Mouse (Mus musculus): Measurements from ENCODE around the gene Hoxa9.

Hoxa9 gene

DNA sequence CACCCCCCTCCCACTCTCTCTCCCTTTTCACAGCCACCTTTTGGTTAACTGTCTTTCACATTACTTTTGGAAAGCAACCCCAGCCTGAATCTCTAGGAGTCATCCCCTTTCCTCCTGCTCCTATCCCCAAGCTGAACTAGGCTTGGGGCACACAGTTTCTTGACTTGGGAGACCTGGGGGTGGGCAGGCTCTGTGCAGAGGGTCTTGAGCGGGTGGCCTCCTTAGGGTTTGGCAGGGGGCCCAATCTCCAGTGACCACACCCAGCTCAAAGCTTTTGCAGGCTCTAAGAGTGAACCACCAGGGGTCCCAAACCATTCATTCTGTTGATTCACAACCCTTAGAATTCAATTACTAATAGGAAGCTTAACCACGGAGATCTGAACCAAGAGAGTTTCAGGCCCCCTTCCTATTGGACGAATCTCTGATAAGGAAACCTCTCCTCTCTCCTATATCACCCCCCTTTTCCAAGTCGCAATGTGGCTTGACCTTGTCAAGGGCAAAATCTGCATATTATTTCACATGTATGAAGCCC is 12.0 kb upstream of the Hoxa9 start:
- peak; percentile 83 for DNase-seq

- peak; percentile 89 for DNase-seq
Observed at GRCm38 (mm10) chr6:52241001-52241621, 10.2 kb upstream of the Hoxa9 start.

DNA sequence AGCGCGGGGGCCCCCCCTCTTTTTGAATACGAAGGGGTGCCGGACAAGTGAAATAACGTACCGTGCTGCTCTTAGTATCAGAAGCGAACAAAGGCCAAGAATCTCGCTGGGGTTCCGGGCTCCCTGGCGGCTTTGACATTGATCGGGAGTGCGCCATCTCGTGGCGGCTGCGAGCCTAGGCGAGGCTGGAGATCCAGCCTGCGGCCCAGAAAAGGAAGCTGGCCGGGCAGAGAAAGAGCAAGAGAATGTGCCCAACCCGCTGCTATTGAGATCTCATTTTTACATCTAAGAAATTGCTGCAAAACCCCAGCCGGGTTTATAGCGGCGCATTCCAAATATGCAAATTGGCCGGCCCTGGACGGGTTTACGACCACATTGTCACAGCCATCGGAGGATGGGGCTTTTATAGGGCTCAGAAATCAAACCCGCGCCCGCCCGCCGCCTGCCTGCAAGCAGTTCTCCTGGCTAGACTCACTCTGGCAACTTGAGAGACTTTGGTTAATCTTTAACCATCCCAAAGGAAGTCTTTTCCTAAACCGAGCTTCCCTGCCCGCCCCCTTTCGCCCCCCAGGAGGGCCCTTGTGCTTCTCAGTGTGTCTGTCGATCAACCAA is 9.6 kb upstream of the Hoxa9 start, which contains the start of gene Hoxa10:
TSS of gene Hoxa10 (minus strand) at position 466 of the 612 bp plus-strand sequence.
- peak; percentile 95 for DNase-seq

DNA sequence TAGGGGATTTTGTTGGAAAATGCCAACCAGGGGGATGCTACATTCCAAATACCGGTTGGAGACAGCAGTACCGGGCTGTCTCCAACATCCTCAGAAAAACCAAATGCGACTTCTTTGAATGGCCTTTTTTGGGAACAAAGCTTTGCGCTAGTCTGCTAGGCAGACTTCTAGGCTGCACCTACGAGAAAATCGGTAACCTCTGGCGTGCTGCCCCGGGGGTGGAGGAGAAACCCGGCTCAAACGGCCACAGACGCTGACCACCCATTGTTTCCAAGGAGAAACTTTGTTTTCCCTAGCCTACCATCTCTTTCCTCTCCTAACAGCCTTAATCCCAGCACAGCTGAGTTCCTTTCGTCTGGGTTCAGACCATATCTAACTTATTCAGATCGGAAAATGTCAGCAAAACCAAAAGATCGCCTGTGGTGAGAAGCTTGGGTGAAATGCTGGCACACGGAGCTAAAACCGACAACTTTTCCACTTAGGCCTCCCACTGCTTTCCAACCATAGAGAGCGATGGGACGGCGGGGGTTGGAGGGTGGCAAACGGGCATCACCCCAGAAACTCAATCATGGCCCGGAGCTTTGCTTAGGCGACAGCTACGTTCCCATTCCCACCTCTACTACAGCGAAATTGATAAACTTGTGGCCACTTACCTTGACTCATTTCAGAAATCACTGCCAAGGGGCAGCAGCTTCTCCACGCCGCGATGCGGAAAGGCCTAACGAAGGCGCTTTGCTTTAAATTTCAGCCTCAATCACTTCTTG is 8.9 kb upstream of the Hoxa9 start:
- peak; percentile 69 for DNase-seq

- peak; percentile 36 for DNase-seq
Observed at GRCm38 (mm10) chr6:52238976-52239375, 8.1 kb upstream of the Hoxa9 start.

DNA sequence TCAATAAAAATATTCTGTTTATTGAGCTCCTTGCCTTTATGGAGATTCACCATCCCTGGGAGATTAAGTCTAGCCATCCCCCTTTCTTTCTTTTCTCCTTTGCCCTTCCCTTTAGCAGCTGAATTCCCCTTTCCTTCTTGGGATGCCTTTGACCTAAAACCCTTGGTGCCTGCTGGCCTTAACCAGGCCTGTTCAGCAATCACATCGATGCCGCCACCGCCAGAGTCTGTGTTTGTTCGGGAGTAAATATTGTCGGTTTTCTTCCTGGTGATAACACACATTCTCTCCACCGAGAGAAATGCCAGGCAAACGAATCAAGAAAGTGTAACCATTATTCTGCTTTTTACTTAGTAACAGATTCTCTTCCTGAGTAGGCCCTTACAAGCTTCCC is 7.3 kb upstream of the Hoxa9 start:
- DNase-seq = peak; percentile 34

GRCm38 (mm10) chr6:52237346-52238154 is 6.7 kb upstream of the Hoxa9 start:
- peak; percentile 80 for DNase-seq

GRCm38 (mm10) chr6:52236806-52237205 is 5.9 kb upstream of the Hoxa9 start:
- peak; percentile 76 for DNase-seq

- peak; percentile 83 for DNase-seq
Observed at GRCm38 (mm10) chr6:52235866-52236265, 5.0 kb upstream of the Hoxa9 start.

- DNase-seq = peak; percentile 59
Observed at GRCm38 (mm10) chr6:52235267-52235666, 4.4 kb upstream of the Hoxa9 start.

DNA sequence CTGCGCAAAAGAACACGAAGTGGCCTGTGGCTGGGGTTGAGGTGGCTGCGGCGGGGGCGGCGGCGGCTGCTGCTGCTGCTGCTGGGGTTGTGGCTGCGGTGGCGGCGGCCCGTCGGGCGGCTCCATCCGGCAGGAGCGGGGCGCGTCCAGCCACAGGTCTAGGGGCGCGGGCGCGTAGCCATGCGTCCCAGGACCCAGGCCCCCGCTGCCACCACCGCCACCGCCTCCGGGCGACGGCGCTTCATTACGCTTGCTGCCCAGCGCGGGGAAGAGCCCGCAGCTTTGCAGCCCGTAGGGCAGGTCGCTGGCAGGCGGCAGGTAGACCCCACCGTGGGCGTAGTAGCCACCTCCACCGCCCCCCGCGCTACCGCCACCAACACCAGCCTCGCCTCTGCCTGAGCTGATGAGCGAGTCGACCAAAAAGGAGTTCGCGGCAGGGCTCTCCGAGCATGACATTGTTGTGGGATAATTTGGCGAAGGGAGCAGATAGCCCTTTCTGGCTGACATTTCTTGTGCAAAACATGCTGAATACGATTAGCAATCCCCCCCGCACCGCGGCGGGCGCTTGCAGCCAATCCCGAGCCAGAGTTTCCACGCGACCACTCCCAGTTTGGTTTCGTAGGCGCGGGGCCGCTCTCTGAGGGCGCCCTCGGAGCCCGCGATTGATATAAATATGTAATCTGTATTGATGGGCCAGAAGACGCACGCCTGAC is 3.7 kb upstream of the Hoxa9 start:
- peak; percentile 86 for DNase-seq

GRCm38 (mm10) chr6:52233546-52234427 is 2.9 kb upstream of the Hoxa9 start:
- DNase-seq = peak; percentile 88

DNA sequence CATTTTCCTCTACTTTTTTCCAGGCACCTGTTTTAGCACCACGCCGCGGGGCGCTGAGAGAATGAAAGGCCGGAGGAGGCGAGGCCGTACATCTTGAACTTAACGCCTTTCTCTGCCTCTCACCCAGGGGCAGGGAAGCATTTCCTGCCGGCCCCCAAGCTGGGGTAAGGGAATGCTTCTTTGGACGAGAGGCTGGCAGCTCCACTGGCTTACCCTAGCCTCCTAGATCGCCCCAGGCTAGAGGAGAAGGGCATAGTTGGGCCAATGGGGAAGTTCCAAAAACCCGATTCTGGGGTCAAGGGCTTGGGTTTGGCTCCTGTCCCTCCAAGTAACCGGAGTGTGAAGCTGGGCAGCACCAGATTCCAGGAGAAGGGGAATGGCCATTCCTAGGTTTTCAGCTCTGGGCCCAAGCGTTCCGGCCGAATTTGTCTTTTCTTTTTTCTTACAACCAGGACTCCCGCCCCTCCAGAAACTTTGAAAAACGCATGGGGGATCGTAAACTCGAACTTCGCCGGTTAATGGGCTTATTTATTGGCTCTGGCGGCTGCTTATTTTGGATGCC is 2.2 kb upstream of the Hoxa9 start:
- DNase-seq = peak; percentile 80

GRCm38 (mm10) chr6:52232568-52232965 is 1.7 kb upstream of the Hoxa9 start:
- DNase-seq = peak; percentile 79

- DNase-seq = peak; percentile 87
Observed at GRCm38 (mm10) chr6:52231885-52232567, 1.1 kb upstream of the Hoxa9 start.

GRCm38 (mm10) chr6:52229558-52230416 is 1.1 kb downstream of the Hoxa9 start:
- no peak for DNase-seq

DNA sequence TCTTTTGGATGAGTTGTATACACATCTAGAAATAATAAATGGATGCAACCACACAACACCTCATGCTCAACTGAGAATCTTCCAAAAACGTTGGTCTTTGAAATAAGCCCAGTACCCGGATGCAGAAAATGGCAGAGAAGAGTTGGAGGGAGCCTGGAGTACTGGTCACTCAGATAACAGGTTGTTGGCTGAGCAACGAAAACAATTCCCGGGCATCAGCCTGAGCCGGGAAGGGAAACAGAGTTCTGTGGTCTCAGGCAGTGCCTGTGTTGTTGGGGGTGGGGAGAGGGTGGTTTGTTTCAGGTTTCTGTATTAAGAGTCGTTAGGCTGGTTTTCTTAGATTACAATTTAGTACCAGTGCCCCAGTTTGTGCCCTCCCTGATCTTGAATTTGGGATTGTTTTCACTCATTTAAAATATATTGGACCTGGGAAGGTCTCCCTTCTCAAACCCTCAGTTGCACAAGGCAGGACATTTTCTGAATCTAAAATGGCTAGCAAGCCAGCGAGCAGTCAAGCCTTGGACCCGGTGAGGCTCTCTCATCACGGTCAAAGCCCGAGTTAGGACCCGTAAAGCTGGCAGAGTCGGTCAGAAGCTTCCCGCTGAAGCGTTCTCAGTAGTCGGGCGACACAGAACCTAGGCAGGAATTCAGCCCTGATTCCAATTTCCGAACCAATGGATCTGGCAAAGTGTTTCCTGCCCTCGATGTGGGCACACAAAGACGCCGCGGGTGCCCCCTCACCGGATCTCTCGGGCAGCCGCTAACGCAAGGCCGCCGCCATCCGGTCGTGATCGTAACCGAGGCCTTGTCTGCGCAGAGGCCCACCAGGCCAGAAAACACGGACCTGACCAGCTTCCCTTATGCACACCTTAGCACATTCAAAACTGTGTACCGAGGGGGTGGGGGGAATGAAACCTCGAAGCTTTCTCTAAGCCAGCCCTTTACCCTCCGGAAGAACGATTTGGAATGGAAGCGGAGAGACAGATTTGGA is 2.1 kb downstream of the Hoxa9 start:
- no peak for DNase-seq
